Mouse (Mus musculus) heart, embryonic 13.5 days (tissue): ENCODE measurements around the gene Mlf1. TPM values are rescaled to one million over a fixed set of nuclear protein-coding genes. Genes with fewer than 3 reads are reported as not detected.

ENCODE experiments used
- ATAC-seq: fragments of 200-750 bp; cut with Nextera tagmentation; 2 replicates; pipeline ENCODE4 v1.8.0; 2017; ENCODE audit warnings: moderate TSS enrichment; ENCODE audit not compliant: insufficient number of reproducible peaks, low FRiP score, low TSS enrichment; ENCODE audit errors: extremely low read depth
- H3K27ac ChIP-seq: fragments of 300-500 bp; sonication (generic); replicated peaks from 2 replicates; pipeline ENCODE4 v1.5.1; 2015; ENCODE audit warnings: moderate library complexity, mild to moderate bottlenecking, inconsistent platforms
- H3K27me3 ChIP-seq: fragments of 300-500 bp; sonication (generic); replicated peaks from 2 replicates; pipeline ENCODE4 v1.6.1; 2015; ENCODE audit warnings: mild to moderate bottlenecking, inconsistent platforms
- H3K36me3 ChIP-seq: fragments of 300-500 bp; sonication (generic); 2 replicates; pipeline ENCODE4 v1.6.1; 2015; ENCODE audit warnings: mild to moderate bottlenecking, inconsistent platforms
- H3K4me1 ChIP-seq: fragments of 300-500 bp; sonication (generic); 2 replicates; pipeline ENCODE4 v1.6.1; 2015; ENCODE audit warnings: inconsistent platforms
- H3K4me2 ChIP-seq: fragments of 300-500 bp; sonication (generic); 2 replicates; pipeline ENCODE4 v1.6.1; 2015; ENCODE audit warnings: inconsistent platforms, mild to moderate bottlenecking, moderate library complexity
- H3K4me3 ChIP-seq: fragments of 300-500 bp; sonication (generic); 2 replicates; pipeline ENCODE4 v1.5.1; 2015; ENCODE audit warnings: moderate library complexity, mild to moderate bottlenecking, inconsistent platforms
- H3K9ac ChIP-seq: fragments of 300-500 bp; sonication (generic); 2 replicates; pipeline ENCODE4 v1.6.1; 2015; ENCODE audit warnings: inconsistent platforms, mild to moderate bottlenecking, moderate library complexity
- H3K9me3 ChIP-seq: fragments of 300-500 bp; sonication (generic); 2 replicates; pipeline ENCODE4 v1.6.1; 2016; ENCODE audit warnings: inconsistent platforms
- WGBS: fragments of 180-500 bp; shearing (Covaris S2); methylation state at CpG from one replicate; pipeline ENCODE4 v1.1.7; 2015; ENCODE audit warnings: mixed read lengths; 5-methylcytosine and 5-hydroxymethylcytosine counted together
- polyA plus RNA-seq: library from polyadenylated mRNA; unstranded; fragments of >200 nt; fragmentation: Nextera tagmentation; extraction: Ambion mirVana; gene quantifications from 2 replicates; pipeline ENCODE4 v1.2.1, GENCODE M21; 2015

Mlf1 gene
- polyA plus RNA-seq, 1 experiment from 2014 or later = 209 TPM

- no peak for ATAC-seq
- no peaks in the 10 kb centered on the region for H3K36me3 ChIP-seq
- no peaks in the 10 kb centered on the region for H3K27me3 ChIP-seq
- no peak overlapping the region for H3K4me2 ChIP-seq
- peaks cover 42% of the 10 kb centered on the region for H3K4me1 ChIP-seq
- no peak overlapping the region for H3K27ac ChIP-seq
- H3K9me3 ChIP-seq = no peaks in the 10 kb centered on the region
- WGBS = 63% methylated on average over 6 of the region's 6 CpGs
- H3K9ac ChIP-seq = no peak overlapping the region
- H3K4me3 ChIP-seq = no peak overlapping the region
Measured at GRCm38 (mm10) chr3:67367481-67367880, 6.4 kb upstream of the Mlf1 start.

GRCm38 (mm10) chr3:67369407-67370079, 4.4 kb upstream of the Mlf1 start:
- Histone ChIP-seq H3K4me2 (peak overlapping the region; percentile 41), H3K4me3 (no peak overlapping the region), H3K4me1 (peaks cover 54% of the 10 kb centered on the region), H3K27me3 (no peaks in the 10 kb centered on the region), H3K9me3 (no peaks in the 10 kb centered on the region), H3K9ac (no peak overlapping the region), H3K27ac (peak overlapping the region; percentile 77), H3K36me3 (no peaks in the 10 kb centered on the region)
- ATAC-seq = no peak
- 51% methylated on average over 5 of the region's 5 CpGs for WGBS

DNA sequence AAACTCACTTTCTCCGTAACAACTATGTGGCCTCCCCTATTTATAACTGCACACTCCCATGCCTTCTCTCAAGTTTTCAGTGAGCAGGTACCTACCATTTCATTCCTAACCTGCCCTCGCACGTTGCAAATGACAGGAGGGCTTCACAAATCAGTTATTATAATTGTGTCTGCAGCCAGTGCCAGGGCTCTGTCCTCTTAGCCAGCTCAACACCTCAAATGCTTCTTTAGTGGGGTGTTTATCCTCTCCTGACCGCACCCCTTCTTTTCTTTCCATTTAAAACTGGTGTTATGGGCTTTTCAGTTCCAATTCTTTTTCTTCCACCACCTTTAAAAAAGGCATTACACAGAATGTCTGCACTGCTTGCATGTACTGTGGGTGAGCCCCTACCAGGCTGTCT, 1.7 kb upstream of the Mlf1 start:
- Histone ChIP-seq H3K4me3 (no peak overlapping the region), H3K9ac (no peak overlapping the region), H3K27ac (peak overlapping the region; percentile 87), H3K9me3 (no peaks in the 10 kb centered on the region), H3K36me3 (no peaks in the 10 kb centered on the region), H3K4me2 (peak overlapping the region; percentile 86; the same call in 1 of the 2 replicates), H3K27me3 (no peaks in the 10 kb centered on the region), H3K4me1 (peaks cover 56% of the 10 kb centered on the region)
- no peak for ATAC-seq
- WGBS = 43% methylated on average over 4 of the region's 4 CpGs

GRCm38 (mm10) chr3:67372781-67373180, 1.1 kb upstream of the Mlf1 start:
- no peak for ATAC-seq

DNA sequence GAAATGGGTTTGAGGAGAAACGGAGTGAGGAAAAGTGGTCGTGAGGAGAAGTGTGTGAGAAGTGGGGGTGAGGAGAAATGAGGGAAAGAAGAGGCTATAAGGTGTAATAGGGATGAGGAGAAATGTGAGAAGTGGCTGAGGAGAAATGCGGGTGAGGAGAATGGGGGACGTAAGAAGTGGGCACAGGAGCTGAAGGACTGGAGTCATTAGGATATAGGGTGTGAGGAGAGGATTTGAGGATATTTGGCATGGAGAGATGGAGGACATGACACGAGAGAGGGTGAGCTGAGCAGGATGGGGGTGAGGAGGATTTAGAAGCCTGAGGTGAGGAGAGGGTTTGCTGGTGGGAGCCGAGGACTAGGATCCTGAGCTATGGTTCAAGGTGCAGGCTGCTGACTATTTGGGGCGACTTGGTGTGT, 472 bp downstream of the Mlf1 start:
- Histone ChIP-seq H3K4me1 (peaks cover 46% of the 10 kb centered on the region), H3K27ac (peak overlapping the region; percentile 70), H3K27me3 (no peaks in the 10 kb centered on the region), H3K9ac (peak overlapping the region; percentile 88), H3K4me2 (peak overlapping the region; percentile 86), H3K4me3 (peak overlapping the region; percentile 72), H3K36me3 (no peaks in the 10 kb centered on the region), H3K9me3 (no peaks in the 10 kb centered on the region)
- no peak for ATAC-seq
- 39% methylated on average over 7 of the region's 7 CpGs for WGBS

More at GRCm38 (mm10) chr3:67372781-67373180, 1.1 kb upstream of the Mlf1 start:
- Histone ChIP-seq H3K36me3 (no peaks in the 10 kb centered on the region), H3K27me3 (no peaks in the 10 kb centered on the region), H3K4me2 (peak overlapping the region; percentile 86), H3K4me1 (peaks cover 53% of the 10 kb centered on the region), H3K27ac (peak overlapping the region; percentile 87), H3K9me3 (no peaks in the 10 kb centered on the region), H3K9ac (no peak overlapping the region), H3K4me3 (no peak overlapping the region)
- WGBS = 23% methylated on average over 5 of the region's 5 CpGs

DNA sequence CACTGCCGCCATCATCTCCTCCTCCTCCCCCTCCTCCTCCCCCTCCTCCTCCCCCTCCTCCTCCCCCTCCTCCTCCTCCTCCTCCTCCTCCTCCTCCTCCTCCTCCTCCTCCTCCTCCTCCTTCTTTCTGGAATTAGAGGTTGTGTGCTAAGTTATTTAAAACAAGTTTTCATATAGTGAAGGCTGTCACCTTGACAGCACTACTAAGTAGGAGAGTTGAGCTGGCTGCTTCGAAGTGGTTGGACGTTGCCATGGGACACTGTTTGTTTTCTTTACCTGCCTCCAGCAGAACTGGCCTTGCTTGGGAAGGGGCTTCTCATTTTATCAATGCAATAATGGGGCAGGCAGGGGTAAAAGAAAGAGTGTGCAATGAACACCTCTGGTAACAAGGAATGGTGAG, 1.2 kb downstream of the Mlf1 start, which contains the start of gene Gm17402:
Gm17402 (minus strand) TSS at position 101 of the 400 bp plus-strand sequence.
- Histone ChIP-seq H3K4me2 (peak within 1 kb of the TSS; percentile 86), H3K4me1 (peaks cover 42% of the 10 kb centered on the region), H3K27ac (peak within 1 kb of the TSS; percentile 70), H3K36me3 (no peaks in the 10 kb centered on the region), H3K9ac (peak within 1 kb of the TSS; percentile 88), H3K27me3 (no peaks in the 10 kb centered on the region), H3K4me3 (peak within 1 kb of the TSS; percentile 72), H3K9me3 (no peaks in the 10 kb centered on the region)
- WGBS = 30% methylated on average over 3 of the region's 3 CpGs
- no peak for ATAC-seq

- H3K4me3 ChIP-seq = no peak overlapping the region
- no peaks in the 10 kb centered on the region for H3K27me3 ChIP-seq
- ATAC-seq = no peak
- no peaks in the 10 kb centered on the region for H3K9me3 ChIP-seq
- no peaks in the 10 kb centered on the region for H3K36me3 ChIP-seq
- H3K9ac ChIP-seq = no peak overlapping the region
- peaks cover 17% of the 10 kb centered on the region for H3K4me1 ChIP-seq
- no peak overlapping the region for H3K4me2 ChIP-seq
- H3K27ac ChIP-seq = peak overlapping the region; percentile 26; the same call in 1 of the 2 replicates
Measured at GRCm38 (mm10) chr3:67378215-67378614, 4.3 kb downstream of the Mlf1 start.

- Histone ChIP-seq H3K27me3 (no peaks in the 10 kb centered on the region), H3K9ac (peak overlapping the region; percentile 91), H3K27ac (no peak overlapping the region), H3K4me3 (peak overlapping the region; percentile 96), H3K4me2 (peak overlapping the region; percentile 92), H3K9me3 (peaks cover 12% of the 10 kb centered on the region), H3K36me3 (peaks cover 30% of the 10 kb centered on the region), H3K4me1 (peaks cover 10% of the 10 kb centered on the region)
- WGBS = 31% methylated on average over 8 of the region's 8 CpGs
- ATAC-seq = no peak
Measured at GRCm38 (mm10) chr3:67429338-67429998, 55.6 kb downstream of the Mlf1 start.

GRCm38 (mm10) chr3:67429999-67430380, 56.1 kb downstream of the Mlf1 start, which contains the start of gene Gfm1:
Gfm1 (plus strand) TSS chr3:67430096.
- Histone ChIP-seq H3K4me1 (peaks cover 10% of the 10 kb centered on the region), H3K36me3 (peaks cover 34% of the 10 kb centered on the region), H3K27me3 (no peaks in the 10 kb centered on the region), H3K9me3 (peaks cover 12% of the 10 kb centered on the region), H3K27ac (peak within 1 kb of the TSS; percentile 36; the same call in 1 of the 2 replicates), H3K4me2 (peak within 1 kb of the TSS; percentile 92), H3K4me3 (peak within 1 kb of the TSS; percentile 96), H3K9ac (peak within 1 kb of the TSS; percentile 91)
- under 1% methylated on average over 24 of the region's 24 CpGs for WGBS
- peak; percentile 81 for ATAC-seq

DNA sequence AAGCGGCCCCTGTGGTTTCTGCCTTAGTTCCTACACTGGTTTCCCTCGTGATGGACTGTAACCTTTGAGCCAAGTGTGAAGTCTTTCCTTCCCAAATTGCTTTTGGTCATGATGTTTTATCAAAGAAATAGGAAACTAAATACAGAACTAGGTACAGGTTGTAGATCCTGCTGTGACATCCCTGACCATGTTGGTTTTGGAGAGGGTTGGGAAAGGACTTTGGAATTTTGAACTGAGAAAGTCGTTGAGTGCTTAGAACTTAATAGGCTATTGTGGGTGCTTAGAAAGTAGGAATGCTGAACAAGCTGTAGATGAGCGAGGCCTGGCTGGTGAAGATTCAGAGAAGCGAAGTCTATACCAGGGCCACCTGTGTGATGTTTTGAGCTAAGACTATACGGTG, 60.1 kb downstream of the Mlf1 start:
- 89% methylated on average over 6 of the region's 6 CpGs for WGBS
- no peak overlapping the region for H3K27ac ChIP-seq
- H3K4me1 ChIP-seq = peaks cover 10% of the 10 kb centered on the region
- no peak for ATAC-seq
- no peak overlapping the region for H3K9ac ChIP-seq
- no peaks in the 10 kb centered on the region for H3K27me3 ChIP-seq
- no peaks in the 10 kb centered on the region for H3K9me3 ChIP-seq
- H3K4me2 ChIP-seq = no peak overlapping the region
- no peak overlapping the region for H3K4me3 ChIP-seq
- H3K36me3 ChIP-seq = peaks cover 71% of the 10 kb centered on the region

- WGBS = 81% methylated on average over 2 of the region's 2 CpGs
- H3K27ac ChIP-seq = no peak overlapping the region
- no peak overlapping the region for H3K9ac ChIP-seq
- ATAC-seq = no peak
- no peaks in the 10 kb centered on the region for H3K9me3 ChIP-seq
- no peak overlapping the region for H3K4me2 ChIP-seq
- no peak overlapping the region for H3K4me3 ChIP-seq
- peaks cover 92% of the 10 kb centered on the region for H3K36me3 ChIP-seq
- no peaks in the 10 kb centered on the region for H3K27me3 ChIP-seq
- no peaks in the 10 kb centered on the region for H3K4me1 ChIP-seq
Measured at GRCm38 (mm10) chr3:67447143-67447542, 73.2 kb downstream of the Mlf1 start.
